Mouse (Mus musculus) left cerebral cortex, postnatal 10 days (tissue): ENCODE results near the gene Megf11. TPM values are rescaled to one million over a fixed set of nuclear protein-coding genes. Genes with fewer than 3 reads are reported as not detected.

ENCODE experiments used
- DNase-seq, 2 experiments: peaks; one replicate each; pipeline ENCODE4 v3.0.0; 2021 to 2022; ENCODE audit warnings: low spot score in 2 of 2, mixed read lengths in 1 of 2; ENCODE audit errors: extremely low spot score in 1 of 2
- intact Hi-C: fragments of 180-260 bp; cut with DNase I; formaldehyde crosslinking; loops from one replicate; pipeline ENCODE4 v1.15.1; 2025
- total RNA-seq, 2 experiments: library from RNA; stranded (reverse); gene quantifications; 2 replicates each; pipeline ENCODE4 v1.2.3; 2021

Gene Megf11
- total RNA-seq, 2 experiments from 2014 or later: 7.3 to 9.1 TPM

DNA sequence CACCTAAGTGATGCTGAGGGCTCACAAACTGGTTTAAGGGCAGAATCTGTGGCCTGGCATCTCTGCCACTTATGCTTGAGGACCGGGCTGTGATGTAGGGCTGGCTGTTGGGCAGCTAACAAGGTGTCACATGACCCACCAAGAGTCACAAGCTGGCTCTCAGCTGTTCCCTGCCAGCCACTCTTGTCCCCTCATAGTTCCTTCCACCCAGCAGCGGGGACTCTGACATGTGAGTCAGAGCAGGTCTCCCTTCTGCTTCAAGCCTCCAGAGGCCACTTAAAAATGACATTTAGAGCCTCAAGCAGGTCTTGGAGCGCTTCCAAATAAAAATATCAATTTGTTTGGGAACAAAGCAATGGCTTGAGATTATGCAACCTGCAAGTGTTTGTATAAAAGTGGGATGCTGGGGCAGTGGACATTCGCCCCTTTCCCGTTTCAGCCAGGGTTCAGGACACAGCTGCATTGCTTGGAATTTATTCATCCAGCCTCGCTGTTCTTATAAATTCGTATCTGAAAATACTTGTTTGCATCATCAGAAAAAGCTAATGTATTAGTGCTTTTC lies 187.3 kb downstream of the Megf11 start:
- intact Hi-C loops: no loop called here
- no peak for DNase-seq

- intact Hi-C loops: no loop called here
- DNase-seq: no peak
These were observed 190.2 kb downstream of the Megf11 start for GRCm38 (mm10) chr9:64575658-64576057.

- DNase-seq: no peak
- intact Hi-C loops: no loop called here
These were observed 190.9 kb downstream of the Megf11 start for GRCm38 (mm10) chr9:64576143-64576878.

DNA sequence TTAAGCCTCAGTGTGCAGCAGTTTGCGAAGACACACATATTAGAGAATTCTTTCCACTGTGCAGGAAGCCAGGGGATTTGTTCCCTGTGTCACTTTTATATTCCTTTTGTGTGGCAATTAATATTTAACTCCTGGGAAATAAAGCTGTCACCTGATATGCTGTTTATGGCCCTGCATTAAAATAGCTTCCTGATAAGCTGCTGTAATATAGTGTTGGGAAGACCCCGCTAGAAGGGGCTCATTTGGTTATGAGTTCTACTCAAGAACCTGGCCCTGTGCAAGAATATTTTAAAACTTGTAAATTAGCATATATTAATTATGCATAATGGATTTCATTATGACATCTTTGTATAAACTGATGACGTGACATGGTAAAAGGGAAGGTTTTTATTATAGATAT lies 191.7 kb downstream of the Megf11 start:
- DNase-seq: no peak
- intact Hi-C loops: no loop called here

DNA sequence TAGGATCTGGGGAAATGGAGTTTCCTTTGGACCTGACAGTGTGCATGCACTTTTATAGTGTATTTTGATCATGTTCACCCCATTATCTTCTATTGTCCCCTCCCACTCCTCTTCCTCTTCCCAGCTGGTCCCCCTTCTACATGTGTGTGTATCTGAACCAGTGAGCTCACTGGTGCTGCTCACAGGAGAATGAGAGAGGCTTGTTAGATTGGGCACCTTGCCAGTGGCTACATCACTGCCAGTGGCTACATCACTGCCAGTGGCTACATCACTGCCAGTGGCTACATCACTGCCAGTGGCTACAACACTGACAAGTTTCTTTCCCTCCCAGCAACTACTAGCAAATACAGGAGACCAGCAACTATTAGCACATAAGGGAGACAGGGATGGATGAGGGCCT lies 192.6 kb downstream of the Megf11 start:
- intact Hi-C loops: no loop called here
- DNase-seq: peak in 1 of 2 experiments; percentile 37

DNA sequence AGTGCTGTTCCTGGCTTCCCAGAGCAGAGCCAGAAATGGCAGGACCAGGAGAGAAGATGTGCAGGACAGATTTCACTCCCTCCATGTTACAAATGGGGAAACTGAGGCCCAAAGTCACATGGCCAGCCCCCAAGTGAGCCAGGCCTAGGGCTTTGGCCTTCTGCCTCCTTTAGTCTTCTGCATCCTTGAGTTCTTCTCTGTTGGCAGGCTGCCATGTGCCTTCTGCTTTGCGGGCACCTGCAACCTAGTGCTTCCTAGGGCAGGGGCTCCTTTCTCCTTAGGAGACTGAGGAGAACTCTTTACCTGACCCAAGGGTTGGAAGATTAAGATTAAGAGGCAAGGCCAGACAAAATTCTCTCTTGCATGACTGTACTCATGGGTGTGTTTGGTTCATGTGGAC lies 193.9 kb downstream of the Megf11 start:
- peak in 1 of 2 experiments; percentile 38 for DNase-seq
- intact Hi-C loops: no loop called here

DNA sequence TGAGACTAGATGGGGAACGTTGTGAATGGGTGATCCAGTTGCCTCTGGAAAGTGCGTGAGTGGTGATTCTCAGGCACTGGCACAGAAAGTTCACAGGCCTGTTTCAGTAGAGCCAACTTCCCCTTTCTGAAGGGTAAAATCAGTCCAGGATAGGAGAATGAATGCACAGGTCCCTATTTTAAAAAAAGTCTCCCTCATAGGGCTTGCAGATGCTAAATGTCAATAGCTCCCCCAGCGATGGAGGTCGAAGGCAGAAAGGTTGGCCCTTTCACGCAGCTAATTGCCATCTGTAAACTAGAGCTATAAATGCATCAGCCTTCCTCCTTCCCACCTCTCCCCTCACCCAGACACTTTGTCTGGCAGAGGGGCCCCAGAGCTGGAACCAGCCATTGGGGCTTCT lies 200.9 kb downstream of the Megf11 start:
- intact Hi-C loops: no loop called here
- no peak for DNase-seq

DNA sequence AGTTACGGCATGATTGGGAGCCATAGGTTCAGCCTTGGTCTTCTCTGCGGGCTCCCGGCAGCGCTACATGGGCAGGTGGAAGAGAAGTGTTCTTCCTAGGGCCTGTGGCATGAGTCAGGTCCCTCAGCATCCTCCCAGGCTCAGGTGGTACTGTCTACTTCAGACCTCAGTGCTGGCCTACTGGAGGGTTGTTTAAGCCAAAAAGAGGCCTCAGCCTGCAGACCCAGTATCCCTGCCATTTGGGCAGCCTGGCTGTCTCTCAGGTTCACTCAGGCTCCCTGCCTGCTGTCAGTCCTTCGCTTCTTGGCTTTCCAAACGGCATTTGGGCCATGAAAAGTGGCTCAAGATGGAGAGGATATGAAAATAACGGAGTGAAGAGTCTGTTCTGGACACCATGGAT lies 202.6 kb downstream of the Megf11 start:
- DNase-seq: no peak
- intact Hi-C loops: no loop called here

- intact Hi-C loops: no loop called here
- DNase-seq: peak; percentile 12 to 39
These were observed 205.2 kb downstream of the Megf11 start for GRCm38 (mm10) chr9:64590634-64591041.

GRCm38 (mm10) chr9:64591436-64591835 lies 206.0 kb downstream of the Megf11 start:
- intact Hi-C loops: no loop called here
- no peak for DNase-seq

DNA sequence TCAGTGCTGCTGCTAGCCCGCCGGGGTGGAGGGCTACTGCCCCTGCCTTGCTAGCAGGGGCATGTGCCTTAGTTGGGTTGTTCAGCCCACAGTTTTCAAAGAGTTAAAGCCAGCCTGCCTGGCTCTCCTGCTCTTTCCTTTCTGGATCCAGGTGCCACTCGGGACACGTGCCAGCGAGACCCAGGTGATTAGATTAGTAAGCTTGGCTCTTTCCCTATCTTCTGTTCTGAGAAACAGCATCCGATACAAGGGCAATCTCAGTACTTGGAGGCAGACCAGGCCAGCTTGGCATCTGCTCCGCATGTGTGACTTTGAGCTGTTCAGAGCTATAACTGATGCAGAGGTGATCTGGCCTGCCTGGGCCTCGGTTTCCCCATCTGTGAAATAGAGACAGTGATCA lies 209.0 kb downstream of the Megf11 start:
- intact Hi-C loops: no loop called here
- no peak for DNase-seq

- no peak for DNase-seq
- intact Hi-C loops: no loop called here
These were observed 213.0 kb downstream of the Megf11 start for GRCm38 (mm10) chr9:64598427-64598826.

DNA sequence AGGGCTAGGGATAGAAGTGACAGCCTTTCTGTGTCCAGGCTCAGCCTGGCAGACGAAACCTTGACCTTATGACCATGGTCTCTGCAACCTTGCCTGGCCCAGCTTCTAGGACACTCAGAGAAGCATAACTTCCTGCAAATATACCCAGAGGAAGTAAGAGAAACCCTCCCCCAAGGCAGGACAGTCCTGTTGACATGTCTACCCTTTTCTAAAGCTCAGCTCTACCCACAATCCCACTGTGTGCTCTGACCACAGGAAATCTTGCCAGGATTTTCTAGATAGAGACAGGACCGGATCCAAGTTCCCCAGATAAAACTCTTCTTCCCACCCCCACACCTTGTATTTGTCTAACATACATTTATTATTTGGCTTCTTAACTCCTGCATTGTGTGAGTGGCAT lies 215.3 kb downstream of the Megf11 start:
- intact Hi-C loops: no loop called here
- no peak for DNase-seq

GRCm38 (mm10) chr9:64602895-64603294 lies 217.5 kb downstream of the Megf11 start:
- intact Hi-C loops: no loop called here
- no peak for DNase-seq

GRCm38 (mm10) chr9:64604217-64604711 lies 218.8 kb downstream of the Megf11 start:
- intact Hi-C loops: no loop called here
- peak in 1 of 2 experiments; percentile 46 for DNase-seq

GRCm38 (mm10) chr9:64605077-64605714 lies 219.8 kb downstream of the Megf11 start:
- DNase-seq: no peak
- intact Hi-C loops: no loop called here

DNA sequence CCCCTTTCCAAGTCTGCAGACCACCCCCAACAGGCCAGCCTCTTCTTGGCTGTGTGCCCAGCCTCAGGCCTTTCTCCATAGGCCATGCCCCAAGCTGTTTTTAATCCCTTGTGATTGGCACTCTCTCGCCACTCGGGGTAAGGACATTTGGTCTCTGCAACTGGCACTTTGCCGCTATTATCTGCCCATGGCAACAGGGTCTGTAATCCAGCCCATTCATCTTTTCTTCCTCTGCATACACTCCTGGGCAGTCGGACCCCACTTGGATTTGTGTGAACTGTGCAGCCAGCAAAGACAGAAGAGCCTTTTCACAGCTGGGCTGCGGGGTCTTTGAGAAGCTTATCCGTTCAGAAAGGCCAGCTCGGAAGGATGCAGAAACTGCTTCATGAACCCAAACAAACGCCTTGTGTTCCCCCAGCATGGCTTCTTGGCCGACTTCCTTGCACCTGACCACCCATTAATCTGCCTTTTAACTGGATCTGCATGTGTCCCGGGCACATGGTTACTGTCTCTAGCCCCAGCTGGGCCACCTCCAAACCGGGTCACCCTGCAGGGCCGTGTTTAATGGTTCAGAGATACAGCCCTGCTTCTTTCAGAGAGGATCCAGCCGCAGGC lies 220.4 kb downstream of the Megf11 start:
- intact Hi-C loops: no loop called here
- DNase-seq: peak; percentile 63 to 72

DNA sequence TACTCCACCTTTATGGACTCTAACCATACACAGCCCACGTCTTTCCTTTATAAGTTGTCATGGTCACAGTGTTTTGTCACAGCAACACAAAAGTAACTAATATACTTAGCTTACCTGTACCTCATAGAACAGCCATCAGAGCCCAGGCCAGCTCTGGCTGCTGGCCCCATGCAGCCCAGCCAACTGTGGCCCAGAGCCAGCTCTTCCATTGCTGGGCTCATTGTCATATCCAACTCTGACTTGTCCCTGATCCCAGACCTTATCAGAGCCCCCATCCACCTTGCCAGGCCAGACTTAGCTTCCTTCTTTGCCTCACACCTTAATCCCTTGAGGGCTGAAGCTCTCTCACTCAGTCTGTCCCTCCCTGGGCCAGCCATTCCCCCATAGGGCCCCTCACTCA lies 221.6 kb downstream of the Megf11 start:
- intact Hi-C loops: no loop called here

DNA sequence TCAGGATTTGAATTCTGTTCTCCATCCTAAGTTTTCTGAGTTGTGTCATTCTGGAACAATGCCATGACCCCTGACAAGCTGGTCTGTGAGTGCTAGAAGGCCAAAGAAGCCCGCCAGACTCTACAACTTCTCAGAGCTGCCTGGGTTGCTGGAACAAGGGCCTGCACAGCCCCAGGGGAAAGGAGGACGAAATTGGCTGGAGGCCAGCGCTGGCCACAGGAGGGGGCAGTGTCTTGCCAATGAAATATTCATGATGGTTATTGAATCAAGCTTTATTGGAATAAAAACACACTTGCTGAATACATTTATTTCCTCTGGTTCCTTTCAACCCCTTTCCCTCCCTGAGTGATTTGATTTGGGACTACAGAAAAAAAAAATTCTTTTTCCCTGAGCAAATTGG lies 224.1 kb downstream of the Megf11 start:
- DNase-seq: peak; percentile 40 to 78
- intact Hi-C loops: no loop called here

More for the DNA sequence above, 221.6 kb downstream of the Megf11 start:
- no peak for DNase-seq
